Mouse (Mus musculus) central nervous system, embryonic 14 days (tissue): ENCODE results near the gene Myrfl. TPM values are rescaled to one million over a fixed set of nuclear protein-coding genes. Genes with fewer than 3 reads are reported as not detected.

Source experiments
- polyA plus RNA-seq: library from polyadenylated mRNA; depleted of rRNA; stranded (reverse); fragments of >200 nt; gene quantifications from 2 replicates; pipeline ENCODE4 v1.2.3, GENCODE M21; 2012; rRNA removed

The Myrfl gene
- polyA plus RNA-seq, result 0.06 and 0.10 TPM in 2 replicates

DNA sequence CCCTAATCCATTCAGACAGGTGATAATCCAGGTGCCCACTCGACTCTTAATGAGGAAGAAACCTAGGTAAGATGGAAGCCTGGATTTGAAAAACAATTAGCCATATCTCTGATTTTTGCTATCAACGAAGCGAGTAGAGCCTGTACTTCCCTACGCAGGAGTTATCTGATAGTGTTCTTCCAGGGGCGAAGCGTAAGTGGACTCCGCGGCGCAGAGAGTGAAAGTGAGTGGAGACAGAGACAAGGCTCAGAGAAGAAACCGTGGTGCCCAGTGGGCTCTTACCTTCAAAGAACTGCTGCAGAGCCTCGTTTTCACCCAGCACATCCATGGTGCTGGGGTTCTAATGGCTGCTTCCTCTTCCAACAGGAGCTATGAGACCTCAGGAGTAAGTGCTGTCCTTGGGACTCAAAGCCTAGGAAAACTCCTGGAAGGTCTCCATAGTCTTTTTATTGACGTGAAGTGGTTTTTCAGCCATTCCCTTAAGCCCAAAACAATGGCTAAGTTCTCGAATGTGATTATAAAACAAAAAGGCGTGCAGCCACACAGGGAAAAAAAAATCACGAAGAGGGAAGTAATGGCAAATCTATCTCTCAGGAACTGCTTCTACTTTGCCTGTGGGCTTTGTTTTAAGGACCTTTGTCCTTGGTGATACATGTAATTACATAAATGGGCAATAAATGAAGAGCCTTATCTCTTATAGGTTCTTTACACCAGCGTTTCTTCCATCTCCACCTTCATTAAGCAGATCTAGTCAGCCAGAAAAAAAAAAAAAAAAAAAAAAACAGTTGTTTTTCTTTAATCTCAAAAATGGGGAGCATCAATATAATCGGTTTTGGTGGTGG is at the start of gene Myrfl:
Gene Myrfl (minus strand): TSS at position 584 of the 842 bp plus-strand sequence.

Other genes starting within 250 kb of the Myrfl start
- gene Rab3ip, start 53.9 kb upstream of the Myrfl start, polyA plus RNA-seq, result 34.7 and 40.5 TPM in 2 replicates
- gene Gm10271, start 75.7 kb upstream of the Myrfl start, polyA plus RNA-seq, result not detected in 2 replicates
- gene Best3, start 89.4 kb upstream of the Myrfl start, polyA plus RNA-seq, result 0.07 and 0.75 TPM in 2 replicates
- gene Lrrc10, start 148.4 kb upstream of the Myrfl start, polyA plus RNA-seq, result 0.05 TPM in 1 of 2 replicates, not detected in the other
- gene Cct2, start 166.9 kb upstream of the Myrfl start, polyA plus RNA-seq, result 264 and 278 TPM in 2 replicates